Mouse (Mus musculus) cerebellum, adult 11-12 months (tissue): Measurements from ENCODE around the gene Prdm13.

Experiments used
- DNase-seq: peaks from one replicate; pipeline ENCODE4 v3.0.0; 2022

Gene Prdm13

DNA sequence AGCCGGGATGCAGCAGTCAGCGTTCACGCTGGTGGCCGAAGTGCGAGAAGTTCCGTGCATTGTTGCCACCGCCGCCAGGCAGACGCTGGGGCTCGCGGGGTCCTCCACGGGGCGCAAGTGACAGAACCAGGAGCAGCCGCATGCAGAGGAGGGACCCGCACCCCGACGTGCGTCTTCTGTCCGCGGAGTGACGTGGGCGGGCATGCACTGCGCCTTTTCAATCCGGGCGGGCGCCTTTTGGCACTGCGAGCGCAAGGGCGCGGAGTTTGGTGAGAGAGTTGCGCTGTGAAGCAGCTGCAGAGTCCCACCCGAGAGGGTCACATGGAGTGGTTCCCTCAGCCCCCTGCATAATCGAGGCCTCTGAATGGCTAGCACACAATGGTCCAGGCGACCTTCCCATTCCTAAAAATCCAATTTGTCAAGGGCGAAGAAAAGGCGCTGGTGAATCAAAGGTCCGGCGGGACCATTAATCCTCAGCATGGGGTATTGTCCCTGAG lies at the start of gene Prdm13:
Gene Prdm13, minus strand, starts transcription at position 369 of the 497 bp plus-strand sequence.
- no peak for DNase-seq

DNA sequence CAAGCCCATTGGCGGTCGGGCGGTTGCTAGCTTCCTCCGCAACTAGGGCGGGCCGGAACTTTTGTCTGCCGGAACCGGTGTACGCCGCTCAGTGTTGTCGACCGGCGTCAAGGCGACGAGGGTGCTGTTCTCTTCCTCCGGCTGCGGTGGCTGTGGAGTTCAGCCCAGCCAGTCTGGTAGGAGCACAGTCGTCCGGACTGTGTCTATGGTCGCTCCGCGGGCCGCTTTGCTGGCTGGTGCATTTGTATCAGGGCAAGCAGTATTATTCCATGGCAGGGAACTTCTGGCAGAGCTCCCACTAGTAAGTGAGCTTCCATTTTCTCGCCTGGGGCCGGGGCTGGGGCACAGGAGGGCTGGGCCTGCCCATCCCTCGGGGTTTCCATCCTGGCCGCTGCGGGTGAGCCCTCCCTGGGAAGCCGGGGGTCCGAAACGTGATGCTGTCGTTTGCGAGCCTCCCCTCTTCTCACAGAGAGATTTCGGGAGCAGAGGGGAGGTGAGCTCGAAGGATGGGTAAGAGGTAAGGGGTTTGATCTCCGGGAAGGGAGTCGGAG lies 41.9 kb upstream of the Prdm13 start, which contains the start of gene Ccnc:
Gene Ccnc, plus strand, starts transcription at position 87 of the 551 bp plus-strand sequence.
- peak; percentile 90 for DNase-seq

- peak; percentile 52 for DNase-seq
Measured at GRCm38 (mm10) chr4:21726912-21727614, 41.3 kb upstream of the Prdm13 start.

DNA sequence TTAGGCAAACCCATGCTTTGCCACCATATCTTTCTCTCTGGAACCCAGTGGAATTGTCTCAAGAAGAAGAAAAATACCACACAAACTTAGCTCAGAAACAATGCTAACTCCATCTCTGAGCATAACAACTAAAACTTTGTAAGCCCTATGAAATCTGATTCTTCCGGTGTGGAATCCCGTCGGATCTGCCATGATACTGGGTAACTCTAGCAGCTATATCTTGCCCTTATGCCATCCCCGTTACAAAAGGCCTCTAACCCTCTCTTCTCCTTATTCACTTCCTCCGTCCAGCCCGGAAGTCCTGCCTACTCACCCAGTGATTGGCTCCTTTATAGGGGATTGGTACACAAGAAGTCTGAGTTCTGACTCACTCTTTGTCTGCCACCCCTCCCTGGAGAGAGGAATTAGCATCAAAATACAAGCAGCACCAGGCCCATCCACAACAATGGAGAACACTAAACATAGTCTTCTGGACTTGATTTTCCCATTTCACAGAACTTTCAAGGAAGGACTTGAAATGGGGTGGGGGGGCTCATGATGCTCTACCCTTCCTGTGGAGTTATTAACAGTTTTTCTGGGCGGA lies 37.1 kb upstream of the Prdm13 start:
- DNase-seq = no peak

DNA sequence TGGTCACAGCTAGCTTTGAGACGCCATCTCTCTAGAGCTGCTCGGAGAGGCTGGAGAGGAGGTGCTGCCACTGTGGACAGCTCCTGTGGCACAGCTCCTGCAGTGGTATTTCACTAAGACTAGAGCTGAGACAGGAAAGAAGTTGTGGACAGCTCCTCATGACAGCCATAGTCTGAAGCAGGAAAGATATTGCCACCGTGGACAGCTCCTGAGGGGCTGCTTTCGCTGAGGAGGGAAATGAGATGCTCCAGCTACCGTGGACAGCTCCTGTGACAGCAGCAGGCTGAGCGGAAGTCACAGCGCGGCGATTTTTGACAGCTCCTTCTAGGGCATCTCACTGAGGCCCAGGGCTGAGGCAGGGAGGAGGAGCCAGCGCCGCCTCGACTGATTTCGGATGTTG lies 26.4 kb upstream of the Prdm13 start:
- DNase-seq = no peak

DNA sequence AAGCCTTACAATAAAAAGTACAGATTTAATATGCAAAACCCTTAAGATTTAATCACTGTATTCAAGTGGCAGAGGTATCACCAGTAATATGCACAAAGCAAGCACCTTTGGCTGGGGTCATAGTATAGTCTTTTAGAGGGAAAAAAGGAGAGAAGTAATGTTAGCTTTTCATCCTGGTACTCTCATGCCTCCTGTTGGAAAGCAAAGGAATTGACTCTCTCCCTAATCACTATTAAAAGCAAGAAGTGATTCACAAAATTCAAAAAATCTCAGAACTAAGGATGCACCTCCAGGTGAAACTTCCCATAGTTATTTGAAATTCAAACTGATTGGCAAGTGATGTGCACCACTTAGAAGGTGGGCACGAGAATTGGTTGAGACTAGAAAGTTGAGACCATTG lies 19.3 kb upstream of the Prdm13 start:
- no peak for DNase-seq

- no peak for DNase-seq
Measured at GRCm38 (mm10) chr4:21695638-21696254, 10.0 kb upstream of the Prdm13 start.

DNA sequence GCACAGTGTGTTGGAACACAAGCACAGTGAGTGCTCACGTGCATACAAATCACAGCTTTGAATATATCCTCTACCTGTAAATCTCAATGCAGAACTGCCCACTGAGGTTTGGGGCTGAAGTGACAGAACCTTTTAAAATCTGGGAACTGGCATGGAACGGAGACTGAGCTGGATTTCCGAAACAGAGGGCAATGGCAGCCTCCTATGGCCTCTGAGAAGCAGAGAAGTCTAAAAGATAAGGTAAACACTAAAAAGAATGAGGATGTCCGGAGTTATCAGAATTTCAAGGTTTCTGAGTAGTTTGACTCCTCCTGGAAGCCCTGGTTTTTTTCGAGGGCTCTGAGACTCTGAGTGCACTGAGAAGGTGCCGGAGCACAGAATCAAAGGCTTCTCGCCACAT lies 4.5 kb upstream of the Prdm13 start:
- DNase-seq = no peak

- no peak for DNase-seq
Measured at GRCm38 (mm10) chr4:21689492-21689941, 3.8 kb upstream of the Prdm13 start.

DNA sequence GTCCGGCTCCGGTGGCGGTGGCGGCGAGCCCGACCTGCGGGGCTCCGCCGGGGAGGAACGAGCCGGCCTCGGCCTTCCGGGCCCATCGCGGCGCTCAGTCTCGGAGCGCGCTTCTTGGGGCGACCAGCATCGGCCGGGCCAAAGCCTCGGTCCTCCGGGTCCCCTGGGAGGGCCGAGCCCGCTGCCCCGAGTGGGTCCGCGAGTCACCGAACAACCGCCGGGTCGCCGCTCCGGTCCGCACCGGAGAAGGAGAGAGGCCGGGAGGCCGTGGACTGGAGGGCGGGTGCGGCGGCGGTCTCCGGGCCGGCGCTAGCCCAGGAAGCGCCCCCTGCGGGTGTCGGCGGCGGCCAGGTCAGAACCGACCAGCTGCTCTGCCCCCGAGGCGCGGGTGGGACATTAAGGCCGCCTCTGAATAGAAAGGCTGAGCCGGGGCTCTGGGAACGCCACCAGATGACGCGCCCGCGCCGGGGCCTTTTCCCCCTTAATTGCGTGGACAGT lies 3.0 kb upstream of the Prdm13 start:
- no peak for DNase-seq

GRCm38 (mm10) chr4:21687783-21688702 lies 2.3 kb upstream of the Prdm13 start:
- DNase-seq = no peak

DNA sequence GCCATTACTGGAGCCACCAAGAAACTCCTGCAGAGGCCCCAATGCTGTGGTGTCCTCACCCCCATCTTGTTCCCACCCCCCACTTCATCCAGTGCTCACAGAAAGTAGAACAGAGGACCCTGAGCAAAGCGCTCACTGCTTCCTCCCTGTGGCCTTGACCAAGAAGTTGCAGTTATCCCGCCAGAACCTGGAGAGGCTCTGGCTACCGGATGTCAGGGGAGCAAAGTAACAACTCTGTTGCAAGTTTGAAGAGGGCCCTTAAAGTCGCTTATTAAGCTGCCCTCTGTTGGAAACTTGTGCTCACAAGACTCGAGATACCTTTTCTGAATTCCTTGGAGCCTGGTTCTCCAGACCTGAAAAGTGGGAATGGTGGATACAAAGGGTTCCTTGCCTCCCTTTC lies 1.2 kb upstream of the Prdm13 start:
- no peak for DNase-seq

GRCm38 (mm10) chr4:21686416-21686815 lies 653 bp upstream of the Prdm13 start:
- no peak for DNase-seq

GRCm38 (mm10) chr4:21684341-21684970 lies 1.3 kb downstream of the Prdm13 start:
- DNase-seq = no peak

DNA sequence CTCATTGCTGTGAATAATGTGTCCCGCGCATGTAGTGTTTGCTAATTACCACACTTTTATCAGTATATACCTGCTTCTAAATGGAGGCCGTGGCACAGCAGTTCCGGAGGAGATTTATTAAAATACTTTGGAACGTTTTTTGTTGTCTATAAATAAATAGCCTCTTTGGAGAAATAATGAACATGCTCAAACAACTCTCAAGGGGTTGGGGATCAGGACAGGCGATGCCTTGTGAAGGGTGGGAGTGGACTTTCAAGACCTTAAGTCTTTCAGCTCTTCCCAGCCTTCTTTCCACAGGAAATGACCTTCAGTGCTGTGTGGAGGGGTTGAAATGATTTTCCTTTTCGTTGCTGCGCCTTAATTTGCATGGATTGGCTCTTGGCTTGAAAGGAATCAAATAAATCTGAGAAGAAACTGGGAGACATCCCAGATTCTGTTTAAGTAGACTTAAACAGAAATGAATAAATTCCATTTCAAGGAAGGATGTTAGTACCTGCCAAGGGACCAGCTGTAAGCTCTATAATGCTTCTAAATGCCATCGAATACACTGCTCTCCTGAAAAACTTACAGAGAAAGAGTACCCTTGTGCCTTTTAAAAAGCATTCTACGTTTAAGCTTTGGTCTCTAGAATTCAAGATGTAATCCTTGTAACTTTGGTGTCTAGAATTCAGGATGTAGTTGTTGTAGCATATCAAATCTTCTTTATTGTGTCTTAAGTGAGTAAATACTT lies 3.2 kb downstream of the Prdm13 start:
- no peak for DNase-seq

- no peak for DNase-seq
Measured at GRCm38 (mm10) chr4:21680971-21681370, 4.8 kb downstream of the Prdm13 start.

- DNase-seq = no peak
Measured at GRCm38 (mm10) chr4:21679624-21680480, 5.9 kb downstream of the Prdm13 start.

DNA sequence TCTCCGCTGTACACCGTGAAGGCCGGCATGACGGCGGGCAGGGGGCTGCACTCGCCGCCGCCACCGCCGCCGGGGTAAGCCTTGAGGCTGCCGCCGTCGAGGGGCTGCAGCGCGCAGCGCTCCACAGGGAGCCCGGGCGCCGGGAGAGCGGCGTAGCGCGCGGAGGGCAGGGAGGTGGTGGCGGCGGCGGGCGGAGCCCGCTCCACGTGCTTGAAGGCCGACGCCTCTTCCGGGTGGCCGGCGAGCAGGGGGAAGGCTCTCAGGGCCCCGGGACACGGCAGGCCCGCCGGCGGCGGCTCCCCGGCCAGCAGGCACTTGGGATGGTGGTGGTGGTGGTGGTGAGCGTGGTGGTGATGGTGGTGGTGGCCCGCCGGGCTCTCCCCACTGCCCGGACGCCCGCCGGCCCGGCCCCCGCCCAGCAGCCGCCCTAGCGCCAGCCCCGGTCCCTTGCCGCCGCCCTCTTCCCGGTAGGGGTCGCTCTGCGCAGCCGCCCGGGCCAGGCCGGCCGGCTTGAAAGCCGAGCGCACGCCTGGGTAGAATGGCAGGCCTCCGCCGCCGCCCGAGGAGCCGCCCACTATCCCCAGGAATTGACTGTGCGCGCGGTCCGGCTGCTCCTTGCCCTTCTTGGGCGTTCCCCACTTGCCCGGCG lies 6.7 kb downstream of the Prdm13 start:
- no peak for DNase-seq
